Mouse (Mus musculus): ENCODE results near the gene Lnpk. TPM values are rescaled to one million over a fixed set of nuclear protein-coding genes. Genes with fewer than 3 reads are reported as not detected.

Gene Lnpk
- total RNA-seq, 1 experiment, result 36.1 TPM

DNA sequence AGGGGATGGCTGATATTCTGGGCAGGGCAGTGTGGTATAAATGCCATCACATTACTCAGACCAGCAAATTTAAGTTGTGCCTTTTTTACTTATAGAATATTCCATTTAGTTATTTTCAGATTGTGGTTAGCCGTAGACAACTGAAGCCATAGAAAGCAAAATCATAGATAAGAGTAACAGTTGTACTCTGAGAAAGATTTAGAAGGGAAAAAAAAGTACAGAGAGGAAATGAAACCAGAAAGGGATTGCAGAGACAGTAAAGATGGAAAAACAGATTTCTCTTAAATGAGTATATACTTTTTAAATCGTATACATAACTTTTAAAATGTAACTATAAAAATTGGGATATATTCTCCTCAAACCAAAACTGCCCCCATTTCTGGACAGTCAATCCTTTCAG lies 20.1 kb downstream of the Lnpk start:
- Histone ChIP-seq H3K4me3 (ENCODE audit: insufficient read depth in 1 of 2, low read depth in 1 of 2, low read length in 2 of 2, poor library complexity in 1 of 2, severe bottlenecking in 1 of 2) (no peak overlapping the region), H3K4me1 (ENCODE audit: control insufficient read depth in 2 of 2, insufficient read depth in 2 of 2, low read length in 2 of 2, poor library complexity in 1 of 2) (peaks cover 0 to 3% of the 10 kb centered on the region in 2 experiments; a peak in 1 of 4 replicates), H3K27ac (ENCODE audit: insufficient read depth, low read depth, low read length, poor library complexity, severe bottlenecking) (no peak overlapping the region), H3K9me3 (ENCODE audit: control insufficient read depth, insufficient read depth, low read depth, low read length) (no peaks in the 10 kb centered on the region), H3K36me3 (ENCODE audit: control insufficient read depth, insufficient read depth, low read length, poor library complexity, severe bottlenecking) (no peaks in the 10 kb centered on the region), H3K9ac (ENCODE audit: insufficient read depth, low read depth, low read length, poor library complexity, severe bottlenecking) (no peak overlapping the region)
- in situ Hi-C loops (cut with MboI; ENCODE audit: low sequenced_read_pairs in 2 of 2, unreplicated experiment in 2 of 2), result no loop called here
- TF ChIP-seq ZNF384 (IDR thresholded peaks at IDR 0.05; ENCODE audit: low read depth, low read length) (no peak), ZC3H11A (IDR thresholded peaks at IDR 0.05; ENCODE audit: borderline replicate concordance, low read depth, low read length) (no peak), MAFK (IDR thresholded peaks at IDR 0.05; ENCODE audit: insufficient read depth, low read depth, low read length) (no peak), CHD2 (IDR thresholded peaks at IDR 0.05; ENCODE audit: low read depth, low read length) (no peak), HCFC1 (IDR thresholded peaks at IDR 0.05; ENCODE audit: borderline replicate concordance, insufficient read depth, low read length) (no peak)
- DNase-seq (ENCODE audit: low read depth, low spot score), result no peak

DNA sequence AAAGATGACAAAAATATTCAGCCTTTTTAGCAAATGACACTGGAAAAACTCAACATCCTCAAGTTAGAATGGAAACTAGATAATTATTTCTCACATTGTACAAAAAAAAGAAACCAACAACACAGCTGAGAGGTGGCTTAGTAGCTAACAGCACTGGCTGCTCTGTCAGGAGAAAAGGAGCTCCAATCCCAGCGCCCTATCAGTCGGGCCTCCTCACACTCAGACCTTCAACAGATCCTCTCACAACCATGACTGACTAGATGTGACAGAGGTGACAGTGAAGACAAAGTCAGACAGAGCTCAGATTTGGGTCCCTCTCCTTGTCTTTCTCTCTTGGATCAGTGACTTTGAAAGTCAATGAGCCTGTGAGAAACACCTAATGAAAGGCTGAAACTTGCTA lies 21.8 kb downstream of the Lnpk start:
- no peak overlapping the region for H3K4me3 ChIP-seq (ENCODE audit: insufficient read depth in 1 of 2, low read depth in 1 of 2, low read length in 2 of 2, poor library complexity in 1 of 2, severe bottlenecking in 1 of 2)
- no peaks in the 10 kb centered on the region for H3K9me3 ChIP-seq (ENCODE audit: control insufficient read depth, insufficient read depth, low read depth, low read length)
- H3K27ac ChIP-seq (ENCODE audit: insufficient read depth, low read depth, low read length, poor library complexity, severe bottlenecking), result no peak overlapping the region
- no peaks in the 10 kb centered on the region for H3K4me1 ChIP-seq (ENCODE audit: control insufficient read depth in 2 of 2, insufficient read depth in 2 of 2, low read length in 2 of 2, poor library complexity in 1 of 2)
- no peak overlapping the region for H3K9ac ChIP-seq (ENCODE audit: insufficient read depth, low read depth, low read length, poor library complexity, severe bottlenecking)
- no peak for DNase-seq (ENCODE audit: low read depth, low spot score)
- in situ Hi-C loops (cut with MboI; ENCODE audit: low sequenced_read_pairs in 2 of 2, unreplicated experiment in 2 of 2), result no loop called here
- TF ChIP-seq ZC3H11A (IDR thresholded peaks at IDR 0.05; ENCODE audit: borderline replicate concordance, low read depth, low read length) (no peak), HCFC1 (IDR thresholded peaks at IDR 0.05; ENCODE audit: borderline replicate concordance, insufficient read depth, low read length) (no peak), CHD2 (IDR thresholded peaks at IDR 0.05; ENCODE audit: low read depth, low read length) (no peak), MAFK (IDR thresholded peaks at IDR 0.05; ENCODE audit: insufficient read depth, low read depth, low read length) (no peak), ZNF384 (IDR thresholded peaks at IDR 0.05; ENCODE audit: low read depth, low read length) (no peak)
- no peaks in the 10 kb centered on the region for H3K36me3 ChIP-seq (ENCODE audit: control insufficient read depth, insufficient read depth, low read length, poor library complexity, severe bottlenecking)

DNA sequence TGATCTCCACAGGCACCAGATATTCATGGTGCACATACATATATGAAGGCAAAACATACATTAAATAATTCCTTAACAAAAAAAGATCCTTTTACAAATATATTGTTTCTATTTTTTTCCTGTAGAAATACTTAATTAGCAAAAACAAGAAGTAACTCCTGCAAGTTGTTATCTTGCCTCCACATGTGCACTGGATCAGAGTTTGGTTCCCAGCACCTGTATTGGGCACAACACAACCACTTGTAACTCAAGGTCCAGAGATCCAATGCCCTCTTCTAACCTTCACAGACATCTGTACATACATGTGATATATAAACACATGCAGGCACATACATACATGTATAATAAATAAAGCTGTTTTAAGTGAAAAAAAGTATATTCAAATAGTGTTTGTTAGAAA lies 27.3 kb downstream of the Lnpk start:
- no peaks in the 10 kb centered on the region for H3K9me3 ChIP-seq (ENCODE audit: control insufficient read depth, insufficient read depth, low read depth, low read length)
- in situ Hi-C loops (cut with MboI; ENCODE audit: low sequenced_read_pairs in 2 of 2, unreplicated experiment in 2 of 2), result no loop called here
- no peaks in the 10 kb centered on the region for H3K4me1 ChIP-seq (ENCODE audit: control insufficient read depth in 2 of 2, insufficient read depth in 2 of 2, low read length in 2 of 2, poor library complexity in 1 of 2)
- H3K4me3 ChIP-seq (ENCODE audit: insufficient read depth in 1 of 2, low read depth in 1 of 2, low read length in 2 of 2, poor library complexity in 1 of 2, severe bottlenecking in 1 of 2), result no peak overlapping the region
- H3K27ac ChIP-seq (ENCODE audit: insufficient read depth, low read depth, low read length, poor library complexity, severe bottlenecking), result no peak overlapping the region
- no peak for DNase-seq (ENCODE audit: low read depth, low spot score)
- TF ChIP-seq ZNF384 (IDR thresholded peaks at IDR 0.05; ENCODE audit: low read depth, low read length), result no peak
- TF ChIP-seq MAFK (IDR thresholded peaks at IDR 0.05; ENCODE audit: insufficient read depth, low read depth, low read length), result no peak
- TF ChIP-seq CHD2 (IDR thresholded peaks at IDR 0.05; ENCODE audit: low read depth, low read length), result no peak
- TF ChIP-seq HCFC1 (IDR thresholded peaks at IDR 0.05; ENCODE audit: borderline replicate concordance, insufficient read depth, low read length), result no peak
- no peak for TF ChIP-seq ZC3H11A (IDR thresholded peaks at IDR 0.05; ENCODE audit: borderline replicate concordance, low read depth, low read length)
- no peak overlapping the region for H3K9ac ChIP-seq (ENCODE audit: insufficient read depth, low read depth, low read length, poor library complexity, severe bottlenecking)
- H3K36me3 ChIP-seq (ENCODE audit: control insufficient read depth, insufficient read depth, low read length, poor library complexity, severe bottlenecking), result no peaks in the 10 kb centered on the region

DNA sequence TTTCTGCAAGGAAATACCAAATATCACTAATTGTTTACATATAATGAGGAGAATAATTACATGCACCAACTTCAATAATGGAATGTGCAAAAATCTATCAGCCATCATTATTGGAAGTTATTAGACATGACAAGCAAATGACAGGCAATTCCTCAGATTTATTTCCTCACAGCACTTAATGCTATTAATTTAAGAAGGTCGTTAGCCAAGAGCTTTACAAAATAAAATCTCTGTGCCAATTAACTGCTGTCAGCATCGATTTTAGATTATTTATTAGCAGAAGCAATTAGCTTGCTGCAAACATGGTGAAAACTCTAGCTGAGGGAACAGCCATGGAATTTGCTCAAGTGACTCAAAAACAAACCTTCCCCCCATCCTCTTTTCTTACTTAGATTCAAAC lies 30.9 kb downstream of the Lnpk start:
- no peaks in the 10 kb centered on the region for H3K9me3 ChIP-seq (ENCODE audit: control insufficient read depth, insufficient read depth, low read depth, low read length)
- in situ Hi-C loops (cut with MboI; ENCODE audit: low sequenced_read_pairs in 2 of 2, unreplicated experiment in 2 of 2), result no loop called here
- H3K27ac ChIP-seq (ENCODE audit: insufficient read depth, low read depth, low read length, poor library complexity, severe bottlenecking), result no peak overlapping the region
- TF ChIP-seq MAFK (IDR thresholded peaks at IDR 0.05; ENCODE audit: insufficient read depth, low read depth, low read length), result no peak
- TF ChIP-seq CHD2 (IDR thresholded peaks at IDR 0.05; ENCODE audit: low read depth, low read length), result no peak
- no peak for TF ChIP-seq HCFC1 (IDR thresholded peaks at IDR 0.05; ENCODE audit: borderline replicate concordance, insufficient read depth, low read length)
- no peak for TF ChIP-seq ZC3H11A (IDR thresholded peaks at IDR 0.05; ENCODE audit: borderline replicate concordance, low read depth, low read length)
- TF ChIP-seq ZNF384 (IDR thresholded peaks at IDR 0.05; ENCODE audit: low read depth, low read length), result no peak
- H3K9ac ChIP-seq (ENCODE audit: insufficient read depth, low read depth, low read length, poor library complexity, severe bottlenecking), result no peak overlapping the region
- DNase-seq (ENCODE audit: low read depth, low spot score), result no peak
- H3K4me3 ChIP-seq (ENCODE audit: insufficient read depth in 1 of 2, low read depth in 1 of 2, low read length in 2 of 2, poor library complexity in 1 of 2, severe bottlenecking in 1 of 2), result no peak overlapping the region
- H3K4me1 ChIP-seq (ENCODE audit: control insufficient read depth in 2 of 2, insufficient read depth in 2 of 2, low read length in 2 of 2, poor library complexity in 1 of 2), result no peaks in the 10 kb centered on the region
- no peaks in the 10 kb centered on the region for H3K36me3 ChIP-seq (ENCODE audit: control insufficient read depth, insufficient read depth, low read length, poor library complexity, severe bottlenecking)

DNA sequence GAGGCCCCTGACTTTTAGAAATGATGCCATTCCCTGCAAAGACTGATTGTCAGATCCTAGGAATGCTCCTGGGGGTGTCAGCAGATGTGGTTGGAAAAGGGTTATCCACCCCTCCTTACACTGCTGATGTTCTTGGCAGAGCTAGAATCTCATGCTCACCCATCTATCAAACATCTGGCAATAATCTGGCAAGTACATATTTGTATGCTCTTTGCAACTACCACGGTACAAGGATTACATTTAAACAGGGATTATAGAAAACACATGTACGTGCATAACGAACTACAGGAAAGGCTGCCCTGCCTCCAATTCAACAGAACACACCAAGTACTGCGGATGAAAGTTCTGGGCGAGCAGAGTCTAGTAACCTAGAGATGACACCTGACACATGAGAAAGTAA lies 70.9 kb downstream of the Lnpk start:
- no peak for TF ChIP-seq CHD2 (IDR thresholded peaks at IDR 0.05; ENCODE audit: low read depth, low read length)
- TF ChIP-seq MAFK (IDR thresholded peaks at IDR 0.05; ENCODE audit: insufficient read depth, low read depth, low read length), result no peak
- no peak for TF ChIP-seq HCFC1 (IDR thresholded peaks at IDR 0.05; ENCODE audit: borderline replicate concordance, insufficient read depth, low read length)
- TF ChIP-seq ZNF384 (IDR thresholded peaks at IDR 0.05; ENCODE audit: low read depth, low read length), result no peak
- TF ChIP-seq ZC3H11A (IDR thresholded peaks at IDR 0.05; ENCODE audit: borderline replicate concordance, low read depth, low read length), result no peak
- in situ Hi-C loops (cut with MboI; ENCODE audit: low sequenced_read_pairs in 2 of 2, unreplicated experiment in 2 of 2), result no loop called here
- Histone ChIP-seq H3K36me3 (ENCODE audit: control insufficient read depth, insufficient read depth, low read length, poor library complexity, severe bottlenecking) (no peaks in the 10 kb centered on the region), H3K27ac (ENCODE audit: insufficient read depth, low read depth, low read length, poor library complexity, severe bottlenecking) (no peak overlapping the region), H3K9me3 (ENCODE audit: control insufficient read depth, insufficient read depth, low read depth, low read length) (no peaks in the 10 kb centered on the region), H3K9ac (ENCODE audit: insufficient read depth, low read depth, low read length, poor library complexity, severe bottlenecking) (no peak overlapping the region), H3K4me3 (ENCODE audit: insufficient read depth in 1 of 2, low read depth in 1 of 2, low read length in 2 of 2, poor library complexity in 1 of 2, severe bottlenecking in 1 of 2) (no peak overlapping the region), H3K4me1 (ENCODE audit: control insufficient read depth in 2 of 2, insufficient read depth in 2 of 2, low read length in 2 of 2, poor library complexity in 1 of 2) (no peaks in the 10 kb centered on the region)
- no peak for DNase-seq (ENCODE audit: low read depth, low spot score)

Data from ES-E14 (cell line).